ENCODE assay signal across 11 mouse cellular contexts in genomic region chr2:59718601-59719416, GRCm38 (mm10).
DNase-seq lines count a peak whose midpoint lies in the region; ATAC-seq lines count a peak whose summit lies in the region.
"Had no signal": no experiment of that assay in that cellular context is flagged by ENCODE, and none has a peak within 500 bp of the region (broad histone marks: within the 10 kb centered on the region; RNA-seq: fewer than 3 reads in every experiment).

No protein-coding gene starts in this region.

- 52% methylated on average over 24 of the region's 24 CpGs for WGBS in lung, embryonic 16.5 days
- WGBS in forebrain, embryonic 12.5 days = 52% methylated on average over 24 of the region's 24 CpGs
- WGBS in limb, embryonic 13.5 days = 27% methylated on average over 24 of the region's 24 CpGs

- no peaks in the 10 kb centered on the region for H3K36me3 ChIP-seq in lung, embryonic 16.5 days (ENCODE audit: control insufficient read depth, insufficient read depth, low read length)
- no peaks in the 10 kb centered on the region for H3K36me3 ChIP-seq in forebrain, embryonic 12.5 days (replicated peaks)
- H3K36me3 ChIP-seq in limb, embryonic 13.5 days = no peaks in the 10 kb centered on the region
- H3K36me3 ChIP-seq: G1E had no signal

- H3K27me3 ChIP-seq in lung, embryonic 16.5 days (ENCODE audit: control insufficient read depth, insufficient read depth, low read depth, low read length) = no peaks in the 10 kb centered on the region
- no peaks in the 10 kb centered on the region for H3K27me3 ChIP-seq in forebrain, embryonic 12.5 days
- H3K27me3 ChIP-seq in limb, embryonic 13.5 days = no peaks in the 10 kb centered on the region

- H3K9me3 ChIP-seq in lung, embryonic 16.5 days (ENCODE audit: control insufficient read depth, low read length) = no peaks in the 10 kb centered on the region
- no peaks in the 10 kb centered on the region for H3K9me3 ChIP-seq in forebrain, embryonic 12.5 days
- no peaks in the 10 kb centered on the region for H3K9me3 ChIP-seq in limb, embryonic 13.5 days
- H3K9me3 ChIP-seq: G1E had no signal

- DNase-seq in lung, postnatal 4 days = no peak
- DNase-seq in cerebellum, adult 9-11 months = peak; percentile 76
- DNase-seq in left cerebral cortex, adult 18-20 months (ENCODE audit: low spot score in 2 of 2) = no peak
- DNase-seq in spleen, postnatal 36 days (ENCODE audit: low spot score in 2 of 2) = no peak
- no peak for DNase-seq in kidney, adult 18-20 months
- DNase-seq: adrenal gland, postnatal 36 days; heart, postnatal 14 days had no signal

- H3K4me1 ChIP-seq in lung, embryonic 16.5 days (replicated peaks; ENCODE audit: control insufficient read depth, insufficient read depth, low read length) = peaks cover 76% of the 10 kb centered on the region
- H3K4me1 ChIP-seq in forebrain, embryonic 12.5 days = peaks cover 43% of the 10 kb centered on the region
- peaks cover 69% of the 10 kb centered on the region for H3K4me1 ChIP-seq in limb, embryonic 13.5 days

- peak overlapping the region; percentile 53 for H3K27ac ChIP-seq in lung, embryonic 16.5 days (ENCODE audit: low read length)
- peak overlapping the region; percentile 33; the same call in 1 of the 2 replicates for H3K27ac ChIP-seq in forebrain, embryonic 12.5 days
- H3K27ac ChIP-seq in limb, embryonic 13.5 days = peak overlapping the region; percentile 68; the same call in 1 of the 2 replicates

- no peak overlapping the region for H3K4me3 ChIP-seq in lung, embryonic 16.5 days (ENCODE audit: low read length)
- H3K4me3 ChIP-seq in forebrain, embryonic 12.5 days (replicated peaks) = no peak overlapping the region
- no peak overlapping the region for H3K4me3 ChIP-seq in limb, embryonic 13.5 days

- H3K9ac ChIP-seq in lung, embryonic 16.5 days (ENCODE audit: low read length) = no peak overlapping the region
- no peak overlapping the region for H3K9ac ChIP-seq in forebrain, embryonic 12.5 days
- no peak overlapping the region for H3K9ac ChIP-seq in limb, embryonic 13.5 days

- no peak overlapping the region for H3K4me2 ChIP-seq in lung, embryonic 16.5 days (ENCODE audit: low read depth, low read length)
- H3K4me2 ChIP-seq in forebrain, embryonic 12.5 days = no peak overlapping the region
- H3K4me2 ChIP-seq in limb, embryonic 13.5 days (replicated peaks) = peak overlapping the region; percentile 25

- no peak for ATAC-seq in lung, embryonic 16.5 days (ENCODE audit: low read depth)
- peak; percentile 50 for ATAC-seq in forebrain, embryonic 12.5 days (ENCODE audit: low FRiP score)
- no peak; the same call in 1 of the 2 replicates for ATAC-seq in limb, embryonic 13.5 days (ENCODE audit: low FRiP score, low read depth)
